Mouse (Mus musculus): ENCODE measurements around the gene D630003M21Rik.

The D630003M21Rik gene

DNA sequence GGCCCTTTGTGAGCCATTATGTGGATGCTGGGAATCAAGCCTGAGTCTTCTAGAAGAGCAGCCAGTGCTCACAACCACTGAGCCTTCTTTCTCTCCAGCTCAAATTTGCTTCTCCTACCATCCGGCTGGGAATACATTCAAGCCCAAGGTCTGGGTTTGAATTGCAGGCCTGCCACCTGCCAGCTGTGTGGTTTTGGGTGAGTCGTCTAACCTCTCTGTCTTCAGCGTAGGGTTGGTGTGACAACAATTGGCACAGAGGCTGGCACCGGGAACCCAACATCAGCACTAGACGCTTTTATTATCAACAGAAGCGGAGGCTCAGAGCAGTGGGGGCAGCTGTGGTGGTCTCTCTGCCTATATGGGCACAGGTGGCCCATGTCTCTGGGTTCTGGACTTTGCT, 30.2 kb downstream of the D630003M21Rik start:
- DNase-seq (ENCODE audit: extremely low spot score, low read depth, low spot score), result no peak

DNA sequence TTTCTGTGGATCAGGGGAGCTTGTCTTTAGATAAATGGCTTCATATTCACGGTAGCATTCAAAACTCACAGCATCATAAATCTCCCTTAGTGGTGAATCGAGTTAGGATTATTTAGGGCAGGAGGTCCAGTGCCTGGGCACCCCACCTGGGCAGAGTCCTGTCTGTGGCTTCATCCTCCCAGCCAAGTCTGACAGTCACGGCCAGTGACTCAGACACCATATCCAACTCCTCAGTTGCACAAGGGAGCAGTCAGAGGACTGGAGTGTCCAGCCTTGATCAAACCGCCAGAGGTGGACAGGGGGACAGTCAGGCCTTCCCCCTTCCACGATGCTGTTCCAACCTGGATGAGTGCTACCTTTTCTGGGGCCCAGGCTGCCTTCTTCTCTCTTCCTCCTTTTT, 31.1 kb downstream of the D630003M21Rik start:
- DNase-seq (ENCODE audit: extremely low spot score, low read depth, low spot score), result no peak

DNA sequence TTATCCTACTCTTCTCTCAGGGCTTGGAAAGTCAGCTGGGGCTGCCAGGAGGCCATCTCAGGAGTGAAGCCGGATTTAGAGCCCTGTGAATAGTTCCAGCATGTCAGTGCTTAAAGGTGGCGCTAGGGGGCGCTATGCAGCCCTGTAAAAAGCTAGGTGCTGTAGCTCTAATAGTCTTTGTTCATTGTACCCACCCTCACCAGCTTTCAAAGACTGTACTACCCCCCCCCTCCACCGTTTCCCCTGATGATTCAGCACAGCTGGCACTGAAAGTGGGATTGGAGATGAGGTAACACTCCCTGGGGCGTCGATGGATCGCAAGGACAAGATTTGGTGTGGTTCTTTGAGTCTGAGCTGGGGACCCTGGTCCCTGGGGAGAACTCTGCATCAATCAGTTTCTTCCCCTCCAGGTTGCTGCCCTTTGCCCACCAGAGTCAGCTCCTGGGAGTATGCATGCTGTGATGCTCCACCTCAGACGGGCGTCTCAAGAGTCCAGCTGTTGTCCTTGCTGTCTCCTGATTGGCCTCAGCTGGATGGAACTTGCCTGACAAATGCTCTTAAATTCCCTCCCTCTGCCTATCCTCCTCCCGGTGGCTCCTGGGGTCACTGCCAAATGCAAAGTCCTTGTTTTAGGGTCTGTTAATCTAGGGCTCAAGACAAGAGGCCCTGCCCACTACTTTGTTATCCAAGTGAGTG, 33.9 kb downstream of the D630003M21Rik start:
- no peak for DNase-seq (ENCODE audit: extremely low spot score, low read depth, low spot score)

DNA sequence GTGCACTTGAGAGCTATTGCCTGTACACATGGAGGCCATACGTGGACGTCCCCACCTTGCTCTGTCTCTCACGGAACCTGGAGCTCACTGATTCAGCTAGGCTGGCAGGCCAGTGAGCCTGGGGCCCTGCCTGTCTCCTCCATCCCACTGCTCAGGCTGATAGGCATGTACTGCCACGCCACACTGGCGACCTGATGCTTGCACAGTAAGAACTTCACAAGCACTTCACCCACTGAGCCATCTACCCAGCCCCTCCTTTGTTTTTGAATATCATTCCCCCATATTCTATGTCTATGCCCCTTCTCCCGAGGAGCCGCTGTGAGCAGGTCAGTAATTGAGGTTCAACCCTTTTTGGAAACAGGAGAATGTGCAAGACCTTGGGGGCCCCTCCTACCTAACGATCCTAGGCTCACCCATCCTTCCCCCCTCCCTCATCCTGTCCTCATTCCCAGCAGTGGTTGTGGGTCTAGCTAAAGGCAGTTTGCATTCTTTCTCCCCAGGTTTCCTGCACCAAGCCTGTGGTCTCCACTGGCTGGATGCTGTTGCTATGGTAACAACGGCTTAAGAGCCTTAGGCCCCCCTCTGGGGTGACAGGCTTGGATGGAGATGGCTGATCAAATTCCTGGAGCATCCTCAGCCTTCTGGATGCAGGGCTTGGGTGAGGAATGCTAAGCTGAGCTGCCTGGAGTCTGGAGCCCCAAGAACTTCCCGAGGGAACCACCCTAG, 35.2 kb downstream of the D630003M21Rik start:
- no peak for DNase-seq (ENCODE audit: extremely low spot score, low read depth, low spot score)

DNA sequence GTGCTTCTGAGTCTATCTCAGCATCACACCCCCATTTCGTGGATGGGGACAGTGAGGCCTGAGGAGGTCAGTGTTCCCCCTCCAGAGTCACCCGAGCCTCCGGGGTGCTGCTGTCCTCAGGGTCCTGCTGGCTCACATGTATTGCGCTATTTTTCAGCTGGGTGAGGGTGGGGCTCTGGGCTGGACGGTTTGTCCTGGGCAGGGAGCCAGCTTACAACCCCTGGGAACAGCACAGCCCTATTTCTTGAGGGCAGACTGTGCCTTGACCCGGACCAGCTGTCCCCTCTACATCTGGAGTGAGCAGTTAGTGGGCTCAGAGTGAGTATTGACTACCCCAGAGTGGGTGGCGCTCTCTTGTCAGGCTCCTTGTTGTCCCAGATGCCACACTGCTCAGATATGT, 37.9 kb downstream of the D630003M21Rik start:
- DNase-seq (ENCODE audit: extremely low spot score, low read depth, low spot score), result no peak

DNA sequence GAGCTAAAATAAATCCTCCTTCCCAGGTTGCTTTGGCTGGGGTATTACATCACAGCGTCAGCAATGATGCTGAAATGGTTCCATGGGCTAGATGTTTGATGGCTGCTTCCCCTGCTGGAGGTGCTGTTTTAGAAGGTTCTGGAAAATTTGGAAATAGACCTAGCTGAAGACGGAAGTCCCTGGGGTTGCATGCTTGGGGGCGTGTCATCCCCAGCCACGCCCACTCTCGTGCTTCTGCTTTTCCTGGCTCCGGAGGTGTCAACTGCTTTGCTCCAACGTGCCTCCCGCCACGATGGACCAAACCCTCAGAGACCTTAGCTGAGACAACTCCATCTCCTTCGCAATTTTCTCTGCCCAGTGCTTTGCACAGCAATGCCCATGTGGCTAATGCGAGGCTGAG, 39.6 kb downstream of the D630003M21Rik start:
- DNase-seq (ENCODE audit: extremely low spot score, low read depth, low spot score), result no peak

DNA sequence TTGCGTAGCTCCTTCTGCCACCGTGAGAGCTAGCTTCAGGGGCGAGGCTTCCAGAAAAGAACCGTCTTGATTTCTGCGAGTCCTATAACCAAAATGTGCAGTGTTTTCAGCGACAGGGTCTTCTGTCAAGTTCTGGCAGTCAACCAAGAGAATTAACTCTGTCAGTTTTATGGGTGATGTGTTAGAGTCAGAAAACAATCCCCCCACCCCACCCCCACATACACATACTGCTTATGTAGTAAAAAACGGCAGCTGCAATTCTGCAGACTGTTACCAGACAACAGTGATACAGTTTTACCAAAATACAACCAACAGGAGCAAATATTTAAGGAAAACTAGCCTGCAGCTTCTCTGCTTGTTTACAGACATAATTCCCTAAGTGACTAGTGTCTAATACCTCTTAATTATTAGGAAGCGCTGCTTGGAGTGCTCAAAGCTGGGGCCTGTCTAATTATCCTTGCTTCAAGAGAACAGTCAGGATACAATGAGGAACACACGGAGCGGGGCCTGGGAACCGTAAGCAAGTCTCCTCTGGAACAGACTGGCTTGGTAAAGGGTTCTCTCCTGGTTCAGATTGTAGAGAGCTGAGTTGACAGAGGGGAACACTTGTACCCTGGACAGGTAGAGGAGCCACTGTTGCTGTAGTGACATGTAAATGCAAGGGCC, 42.7 kb downstream of the D630003M21Rik start:
- no peak for DNase-seq (ENCODE audit: extremely low spot score, low read depth, low spot score)

DNA sequence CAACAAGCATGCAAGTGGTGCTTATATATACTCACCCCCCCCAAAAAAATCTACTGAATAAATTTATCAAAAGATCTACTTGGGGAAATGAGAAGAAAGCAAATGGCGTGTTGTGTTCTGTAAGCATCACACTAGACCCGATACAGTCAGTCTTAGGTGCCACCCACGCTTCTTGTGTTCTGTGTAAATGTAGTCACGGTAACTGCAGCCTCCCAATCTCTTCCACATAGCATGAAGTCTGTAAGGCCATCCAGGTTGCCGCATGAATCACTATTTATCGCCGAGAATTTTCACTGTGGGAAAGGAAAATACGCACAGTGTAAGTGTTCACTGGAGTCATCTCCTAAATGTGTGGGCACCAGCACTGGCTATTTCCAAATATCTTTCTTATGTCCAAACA, 45.8 kb downstream of the D630003M21Rik start:
- DNase-seq (ENCODE audit: extremely low spot score, low read depth, low spot score), result no peak

DNA sequence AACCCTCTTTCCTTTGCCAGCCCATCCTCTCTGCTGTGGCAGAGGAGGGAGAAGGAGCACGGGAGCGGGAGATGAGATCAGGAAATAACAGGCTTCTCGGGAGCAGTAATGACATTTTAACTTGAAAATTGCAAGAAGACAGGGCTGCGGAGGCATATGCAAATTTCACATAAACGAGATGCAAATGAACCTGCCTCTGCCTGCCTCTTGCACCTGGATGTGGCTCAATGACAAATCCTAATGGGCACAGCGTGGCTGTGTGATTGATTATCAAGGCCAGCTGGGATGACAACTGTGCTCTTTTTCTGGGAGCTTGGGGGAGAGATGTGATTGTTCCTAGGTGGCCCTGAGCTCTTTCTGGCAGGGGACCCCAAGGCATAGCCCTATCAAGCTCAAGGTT, 47.1 kb downstream of the D630003M21Rik start:
- no peak for DNase-seq (ENCODE audit: extremely low spot score, low read depth, low spot score)

DNA sequence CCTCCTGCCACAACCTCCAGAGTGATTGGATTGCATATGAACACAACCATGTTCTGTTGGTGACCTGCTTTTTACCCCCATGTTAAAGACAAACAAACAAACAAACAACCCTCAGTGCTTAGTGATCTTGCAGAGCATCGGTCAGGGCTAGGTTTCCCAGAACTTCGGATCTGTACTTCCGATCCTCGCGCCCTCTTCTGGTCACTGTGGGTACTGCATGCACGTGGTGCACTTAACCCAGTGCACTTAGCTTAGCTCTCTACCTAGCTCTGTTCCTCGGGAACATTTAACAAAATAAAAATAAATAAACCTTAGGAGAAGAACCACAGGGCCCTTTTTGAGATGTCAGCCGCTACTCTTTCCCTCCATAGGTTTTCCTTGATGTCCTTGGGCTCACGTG, 48.2 kb downstream of the D630003M21Rik start:
- DNase-seq (ENCODE audit: extremely low spot score, low read depth, low spot score), result no peak

DNA sequence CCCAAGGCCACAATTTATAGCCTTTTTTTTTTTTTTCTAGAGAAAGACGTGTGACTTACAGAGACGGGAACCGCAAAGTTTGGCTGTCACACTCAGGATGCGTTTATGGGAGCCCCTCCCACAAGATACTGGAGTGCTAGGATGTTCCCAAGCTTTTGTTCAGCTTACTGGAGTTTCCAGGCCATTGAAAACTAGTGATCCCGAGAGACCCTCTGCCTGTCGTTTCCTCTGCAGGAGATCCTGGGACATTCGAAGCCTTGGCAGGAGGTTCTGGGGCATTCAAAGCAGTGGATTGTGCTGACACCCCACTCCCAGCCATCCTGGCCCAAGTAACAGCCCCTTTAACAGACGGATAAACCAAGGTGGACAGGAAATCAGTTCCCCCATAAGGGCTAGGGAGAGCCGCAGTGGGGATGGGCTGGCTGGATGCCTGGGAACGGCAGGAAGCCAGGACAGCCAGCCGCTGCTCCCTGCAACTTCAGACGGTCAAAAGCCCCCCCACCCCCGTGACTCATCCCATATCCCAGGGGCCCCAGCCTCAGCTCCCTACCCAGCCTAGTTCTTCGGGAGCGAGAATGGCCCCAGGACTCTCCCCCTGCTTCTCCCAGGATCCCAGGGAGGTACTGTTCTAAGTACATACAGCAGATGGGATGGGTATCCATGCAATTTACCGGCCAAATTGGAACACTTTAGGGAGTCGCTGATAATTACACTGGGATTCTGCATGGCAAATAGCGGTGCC, 49.5 kb downstream of the D630003M21Rik start:
- DNase-seq (ENCODE audit: extremely low spot score, low read depth, low spot score), result no peak

DNA sequence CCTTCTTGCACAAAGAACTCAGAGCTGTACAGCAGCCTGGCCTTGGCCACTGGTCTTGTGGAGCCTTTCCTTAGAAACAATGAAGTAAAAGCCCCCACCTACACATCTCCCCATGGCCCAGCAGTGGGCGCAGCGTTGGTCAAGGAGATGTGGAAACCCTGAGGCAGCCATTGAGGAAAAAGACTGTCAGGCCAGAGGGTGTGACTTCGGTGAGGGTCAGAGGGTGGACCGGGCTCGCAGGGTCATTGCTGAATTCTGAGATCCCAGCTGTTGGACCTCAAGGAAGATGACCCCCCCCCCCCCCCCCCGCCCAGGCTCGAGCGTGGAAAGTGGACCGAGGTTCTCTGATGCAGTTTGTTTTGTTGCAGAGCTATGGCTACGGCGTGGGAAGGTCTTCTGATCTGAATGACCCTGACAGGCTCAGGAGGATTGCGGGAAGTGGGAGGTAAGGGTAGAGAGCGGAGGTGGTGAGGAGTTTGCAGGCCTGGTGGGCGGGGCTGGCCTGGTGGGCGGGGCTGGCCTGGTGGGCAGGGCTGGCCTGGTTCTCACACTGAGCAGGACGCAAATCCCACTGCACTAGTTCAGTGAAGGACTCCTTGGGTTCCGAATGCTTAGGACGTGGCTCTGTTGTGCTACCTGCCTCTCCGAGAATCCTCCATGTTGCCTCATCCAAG, 50.2 kb downstream of the D630003M21Rik start:
- DNase-seq (ENCODE audit: extremely low spot score, low read depth, low spot score), result no peak

DNA sequence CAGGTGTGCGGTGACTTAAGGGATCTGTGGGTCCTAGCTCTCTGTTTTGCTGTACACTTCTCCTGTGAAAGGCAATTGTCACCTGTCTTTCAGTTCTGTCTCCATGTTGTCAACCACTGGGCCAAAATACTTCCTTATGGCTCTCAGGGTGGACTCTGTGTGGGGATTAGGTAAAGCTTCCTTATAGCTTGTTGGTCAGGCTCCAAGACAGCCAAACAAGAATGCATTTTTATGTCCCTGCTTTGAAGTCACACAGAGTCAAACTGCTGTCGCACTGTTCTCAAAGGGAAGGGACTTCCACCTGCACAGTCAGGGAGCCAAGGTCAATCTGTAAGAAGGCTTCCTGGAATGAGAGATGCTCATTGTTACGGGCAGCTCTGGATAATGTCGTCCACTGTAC, 50.9 kb downstream of the D630003M21Rik start:
- no peak for DNase-seq (ENCODE audit: extremely low spot score, low read depth, low spot score)

DNA sequence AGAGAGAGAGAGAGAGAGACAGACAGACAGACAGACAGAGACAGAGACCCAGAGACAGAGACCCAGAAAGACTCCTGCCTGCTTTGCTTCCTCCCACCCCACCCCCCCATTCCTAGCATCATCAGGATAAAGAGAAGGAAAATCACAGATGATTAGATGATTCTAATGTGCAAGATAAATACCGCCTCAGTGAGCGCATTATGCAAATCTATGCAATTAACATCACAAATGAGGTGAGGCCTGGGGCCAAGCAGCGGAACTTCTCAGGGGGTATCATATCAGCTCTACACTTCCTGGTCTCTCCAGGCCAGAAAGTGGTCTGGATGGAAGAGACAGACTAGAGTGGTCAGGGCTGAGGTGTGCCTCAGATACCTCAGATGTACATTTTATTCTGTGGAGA, 51.4 kb downstream of the D630003M21Rik start:
- no peak for DNase-seq (ENCODE audit: extremely low spot score, low read depth, low spot score)

DNA sequence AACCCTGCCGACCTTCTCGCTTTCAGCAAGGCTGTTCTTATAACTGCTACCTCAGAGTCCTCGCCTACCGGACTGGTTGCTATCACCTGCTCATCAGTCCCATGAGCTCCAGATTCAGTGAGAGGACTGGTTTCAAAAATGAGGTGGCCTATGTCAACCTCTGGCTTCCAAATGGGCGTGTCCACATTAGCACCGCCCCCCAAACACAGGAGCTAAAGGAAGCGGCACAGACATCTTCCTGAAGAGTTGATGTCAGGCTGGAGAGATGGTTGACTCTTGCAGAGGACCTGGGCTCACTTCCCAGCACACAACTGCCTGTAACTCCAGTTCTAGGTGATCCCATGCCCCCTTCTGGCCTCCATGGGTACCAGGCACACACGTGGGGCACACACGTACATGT, 52.3 kb downstream of the D630003M21Rik start:
- DNase-seq (ENCODE audit: extremely low spot score, low read depth, low spot score), result no peak

DNA sequence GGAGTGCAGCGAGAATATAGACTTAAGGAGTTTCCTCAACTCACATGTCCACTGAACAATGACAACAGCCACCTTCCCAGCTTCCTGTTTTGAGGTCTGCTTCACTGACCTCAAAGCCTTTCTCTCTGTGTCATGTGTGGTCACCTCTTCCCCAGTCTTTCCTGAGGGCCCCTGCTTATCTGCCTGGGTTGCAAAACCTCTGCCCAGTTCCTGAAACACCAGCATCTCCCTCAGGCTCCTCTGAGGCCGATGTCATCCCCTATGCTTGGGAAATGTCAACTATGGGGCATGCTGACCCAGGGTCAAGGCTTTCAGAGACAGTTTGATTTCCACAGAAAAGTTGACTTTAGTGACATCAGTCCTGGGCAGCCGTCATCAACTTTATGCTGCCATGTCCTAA, 53.6 kb downstream of the D630003M21Rik start:
- no peak for DNase-seq (ENCODE audit: extremely low spot score, low read depth, low spot score)

DNA sequence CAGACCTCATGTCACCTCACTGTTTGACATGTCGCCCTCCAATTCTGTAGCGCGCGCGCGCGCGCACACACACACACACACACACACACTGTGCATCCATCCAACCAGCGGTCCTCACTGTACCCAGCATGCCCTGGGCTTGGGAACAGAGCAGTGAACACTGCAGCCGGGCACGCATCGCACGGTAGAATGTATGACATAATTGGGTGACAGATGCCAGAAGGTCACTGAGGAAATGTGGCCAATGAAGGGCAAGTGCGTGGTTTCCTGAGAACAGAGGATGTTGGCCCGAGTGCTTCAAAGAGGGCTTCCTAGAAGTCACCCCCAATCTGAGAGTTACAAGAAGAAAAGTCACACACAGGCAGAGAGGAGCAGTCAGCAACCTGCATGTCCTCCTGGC, 54.1 kb downstream of the D630003M21Rik start:
- no peak for DNase-seq (ENCODE audit: extremely low spot score, low read depth, low spot score)

DNA sequence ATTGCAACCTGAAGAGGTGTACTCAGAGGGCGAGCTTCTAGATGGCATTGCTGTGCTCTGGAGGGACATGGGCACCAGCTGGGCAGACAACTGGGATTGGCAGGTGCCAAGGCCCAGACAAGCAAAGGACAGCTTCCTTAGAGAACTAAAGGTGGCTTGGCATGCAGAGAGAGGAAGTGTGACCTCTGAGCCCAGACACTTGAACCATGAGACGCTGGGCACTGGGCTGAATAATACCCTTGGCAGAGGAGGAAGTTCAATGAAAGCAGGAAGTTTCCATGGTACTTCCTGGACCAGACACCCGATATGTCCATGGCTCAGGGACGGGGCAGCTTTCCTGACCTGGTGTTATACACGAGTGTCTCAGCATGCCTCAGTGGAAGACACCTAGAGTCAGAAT, 54.6 kb downstream of the D630003M21Rik start:
- no peak for DNase-seq (ENCODE audit: extremely low spot score, low read depth, low spot score)

DNA sequence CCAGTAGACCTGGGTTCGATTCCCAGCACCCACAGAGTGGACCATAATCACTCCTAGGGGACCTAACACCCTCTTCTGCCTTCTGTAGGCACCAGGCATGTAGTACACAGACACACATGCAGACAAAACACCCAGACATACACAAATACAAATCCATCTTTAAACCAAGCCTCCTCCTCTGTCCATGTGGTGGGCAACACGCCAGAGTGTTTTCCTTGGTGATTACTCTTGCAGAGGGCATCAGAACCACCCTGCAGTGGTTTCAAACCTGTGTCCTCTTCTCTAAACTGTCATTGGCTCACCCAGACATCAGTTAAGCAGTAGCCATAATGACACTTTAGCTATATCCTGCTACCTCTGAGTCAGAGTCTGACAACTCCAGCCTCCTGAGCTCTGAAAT, 58.6 kb downstream of the D630003M21Rik start:
- DNase-seq (ENCODE audit: extremely low spot score, low read depth, low spot score), result no peak

DNA sequence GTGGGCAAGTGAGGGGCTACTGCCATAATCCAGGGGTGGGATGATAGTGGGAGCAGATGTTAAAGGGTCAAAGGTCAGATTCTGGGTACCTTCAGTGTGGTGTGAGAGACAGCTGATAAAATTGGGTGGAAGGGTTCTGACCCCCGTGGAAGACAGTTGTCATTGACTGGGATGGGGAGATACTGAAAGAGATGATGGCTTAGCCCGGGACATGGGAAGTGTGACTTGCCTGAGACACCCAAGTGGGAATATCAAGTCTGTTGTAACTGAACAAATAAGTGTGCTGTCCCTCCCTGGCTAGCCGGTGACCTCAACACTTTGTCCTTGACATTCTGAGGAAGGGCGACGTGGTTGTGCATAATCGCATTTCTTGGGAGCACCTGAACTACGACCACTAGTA, 59.3 kb downstream of the D630003M21Rik start:
- DNase-seq (ENCODE audit: extremely low spot score, low read depth, low spot score), result no peak

DNA sequence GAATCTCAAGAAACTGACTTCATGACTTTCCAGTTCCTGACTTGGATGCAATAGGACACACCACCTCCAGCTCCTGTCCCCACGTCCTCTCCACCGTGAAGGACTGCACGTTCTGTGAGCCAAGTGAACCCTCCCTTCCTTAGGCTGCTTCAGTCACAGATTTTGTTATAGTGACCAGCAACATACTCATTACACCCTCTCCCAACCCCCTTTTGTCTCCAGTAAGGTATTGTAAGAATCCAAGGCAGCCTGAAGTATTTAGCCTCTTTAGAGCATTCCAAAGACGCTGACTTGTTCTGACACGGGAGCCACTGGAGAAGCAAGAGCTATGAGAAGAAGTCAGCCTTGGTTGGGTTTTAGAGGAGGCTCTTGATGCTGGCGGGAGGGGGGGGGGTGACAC, 59.7 kb downstream of the D630003M21Rik start:
- no peak for DNase-seq (ENCODE audit: extremely low spot score, low read depth, low spot score)
